Mouse (Mus musculus) neural tube, embryonic 14.5 days (tissue): ENCODE measurements around the gene Cbwd1. TPM values are rescaled to one million over a fixed set of nuclear protein-coding genes. Genes with fewer than 3 reads are reported as not detected.

Experiments used
- ATAC-seq: fragments of 200-750 bp; cut with Nextera tagmentation; 2 replicates; pipeline ENCODE4 v1.8.0; 2017; ENCODE audit warnings: low read depth, mild to moderate bottlenecking, moderate TSS enrichment, moderate library complexity
- H3K27ac ChIP-seq: fragments of 300-500 bp; sonication (generic); 2 replicates; pipeline ENCODE4 v1.5.1; 2014; ENCODE audit warnings: low read depth, mild to moderate bottlenecking, control low read depth, low read length, moderate library complexity, mixed read lengths
- H3K27me3 ChIP-seq: fragments of 300-500 bp; sonication (generic); 2 replicates; pipeline ENCODE4 v1.6.1; 2014; ENCODE audit warnings: low read length; ENCODE audit not compliant: control insufficient read depth, insufficient read depth
- H3K36me3 ChIP-seq: fragments of 300-500 bp; sonication (generic); 2 replicates; pipeline ENCODE4 v1.6.1; 2014; ENCODE audit warnings: low read length, mixed read lengths; ENCODE audit not compliant: control insufficient read depth, insufficient read depth
- H3K4me1 ChIP-seq: fragments of 300-500 bp; sonication (generic); 2 replicates; pipeline ENCODE4 v1.6.1; 2014; ENCODE audit warnings: low read length; ENCODE audit not compliant: control insufficient read depth, insufficient read depth
- H3K4me2 ChIP-seq: fragments of 300-500 bp; sonication (generic); 2 replicates; pipeline ENCODE4 v1.6.1; 2014; ENCODE audit warnings: mild to moderate bottlenecking, low read depth, low read length, control low read depth
- H3K4me3 ChIP-seq: fragments of 300-500 bp; sonication (generic); 2 replicates; pipeline ENCODE4 v1.5.1; 2014; ENCODE audit warnings: low read depth, low read length, control low read depth, mixed read lengths
- H3K9ac ChIP-seq: fragments of 300-500 bp; sonication (generic); replicated peaks from 2 replicates; pipeline ENCODE4 v1.6.1; 2014; ENCODE audit warnings: low read depth, mild to moderate bottlenecking, control low read depth, low read length, mixed read lengths
- H3K9me3 ChIP-seq: fragments of 300-500 bp; sonication (generic); 2 replicates; pipeline ENCODE4 v1.6.1; 2016; ENCODE audit warnings: low read length; ENCODE audit not compliant: control insufficient read depth
- WGBS: fragments of 180-500 bp; shearing (Covaris S2); extraction: QIAGEN DNeasy Blood & Tissue Kit; methylation state at CpG from one replicate; pipeline ENCODE4 v1.1.7; 2014; 5-methylcytosine and 5-hydroxymethylcytosine counted together
- polyA plus RNA-seq: library from polyadenylated mRNA; unstranded; fragments of >200 nt; fragmentation: Nextera tagmentation; extraction: Ambion mirVana; gene quantifications from 2 replicates; pipeline ENCODE4 v1.2.1, GENCODE M21; 2014

Cbwd1 gene
- polyA plus RNA-seq, 1 experiment from 2014 or later: 15.3 TPM

DNA sequence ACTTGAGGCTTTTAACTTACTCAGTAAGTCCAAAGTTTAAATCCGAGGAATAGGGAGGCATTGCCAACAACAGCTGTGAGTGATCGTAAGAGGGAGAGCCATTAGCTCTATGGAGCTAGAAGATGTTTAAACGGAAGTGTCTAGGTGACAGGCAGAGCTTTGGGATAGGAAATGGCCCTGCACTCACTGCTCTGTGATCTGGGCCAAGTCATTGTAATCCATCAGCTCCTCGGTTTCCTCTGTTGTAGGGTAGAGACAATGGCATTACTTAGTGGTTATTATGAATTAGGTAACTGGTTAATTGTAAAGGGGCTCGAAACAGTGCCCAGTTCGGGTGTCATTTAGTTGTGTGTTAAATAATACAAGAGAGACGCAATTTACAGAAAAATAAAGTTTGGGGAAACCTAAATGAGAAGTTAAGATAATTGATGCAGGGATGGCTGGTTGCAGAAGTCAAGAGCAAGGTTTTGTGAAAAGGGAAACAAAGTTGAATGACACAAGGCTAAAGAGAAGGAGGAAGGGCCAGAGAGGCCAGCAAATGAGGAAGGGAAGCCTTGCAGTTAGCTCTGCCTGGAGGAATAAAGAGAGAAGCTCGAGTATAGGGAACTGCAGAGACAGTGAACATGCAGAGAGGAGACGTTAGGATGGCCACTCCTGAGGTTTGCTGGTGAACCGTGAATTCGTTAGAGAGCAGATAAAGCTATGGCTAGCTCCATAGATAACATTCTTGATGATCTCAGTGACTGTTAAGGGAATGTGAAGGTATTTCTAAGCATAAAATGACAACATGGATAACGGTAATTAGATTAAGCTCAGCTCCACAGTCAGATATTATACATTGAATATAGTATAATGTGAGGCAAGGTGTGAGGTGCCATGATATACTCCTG, 35.6 kb upstream of the Cbwd1 start:
- Histone ChIP-seq H3K9ac (no peak overlapping the region), H3K36me3 (no peaks in the 10 kb centered on the region), H3K9me3 (no peaks in the 10 kb centered on the region), H3K4me3 (no peak overlapping the region), H3K4me2 (no peak overlapping the region), H3K4me1 (no peaks in the 10 kb centered on the region; the same call in 1 of the 2 replicates), H3K27me3 (peaks cover 31% of the 10 kb centered on the region), H3K27ac (no peak overlapping the region)
- no peak for ATAC-seq
- WGBS: 71% methylated on average over 12 of the region's 12 CpGs

DNA sequence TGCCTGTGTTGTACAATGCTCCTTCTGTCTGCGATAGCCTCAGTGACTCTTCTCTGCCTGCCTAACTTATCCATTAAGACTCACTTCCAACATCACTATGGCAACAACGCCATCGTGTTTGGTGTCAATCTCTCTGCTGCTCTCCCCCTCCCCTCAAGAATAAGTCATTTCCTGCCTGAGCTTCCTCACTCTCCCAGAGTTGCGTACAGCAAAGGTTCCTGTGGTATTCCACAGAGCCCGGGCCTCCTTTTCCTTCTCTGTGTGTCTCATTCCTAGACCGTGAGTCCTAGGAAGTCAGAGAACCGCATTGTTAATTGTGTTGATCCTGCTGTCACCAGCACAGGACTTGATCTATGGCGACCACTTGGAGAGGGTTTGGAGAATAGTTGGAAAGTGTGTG, 33.5 kb upstream of the Cbwd1 start:
- ATAC-seq: no peak
- Histone ChIP-seq H3K9ac (no peak overlapping the region), H3K9me3 (no peaks in the 10 kb centered on the region), H3K27me3 (peaks cover 15% of the 10 kb centered on the region), H3K27ac (no peak overlapping the region), H3K4me2 (no peak overlapping the region), H3K36me3 (no peaks in the 10 kb centered on the region), H3K4me3 (no peak overlapping the region), H3K4me1 (no peaks in the 10 kb centered on the region; the same call in 1 of the 2 replicates)
- WGBS: 44% methylated on average over 8 of the region's 8 CpGs

DNA sequence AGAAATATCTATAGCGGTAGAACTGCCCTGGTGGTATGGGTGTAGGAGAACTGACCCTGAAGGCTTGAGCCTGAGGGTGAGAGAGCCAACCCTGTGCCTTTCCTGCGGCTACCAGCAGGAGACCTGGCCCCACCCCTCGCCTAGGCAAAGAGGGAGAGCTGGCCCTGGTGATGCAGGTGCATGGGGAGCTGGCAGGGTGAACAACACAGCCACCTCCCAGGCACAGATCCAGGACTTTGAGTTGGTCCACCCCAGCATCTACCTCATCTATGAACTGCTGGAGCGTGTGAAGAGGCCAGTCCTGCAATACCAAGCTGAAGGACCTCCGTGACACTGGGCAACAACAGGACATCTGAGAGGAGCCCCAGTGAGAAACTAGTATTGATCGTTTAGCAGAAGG, 32.1 kb upstream of the Cbwd1 start:
- no peak for ATAC-seq
- 66% methylated on average over 6 of the region's 6 CpGs for WGBS
- H3K4me2 ChIP-seq: no peak overlapping the region

DNA sequence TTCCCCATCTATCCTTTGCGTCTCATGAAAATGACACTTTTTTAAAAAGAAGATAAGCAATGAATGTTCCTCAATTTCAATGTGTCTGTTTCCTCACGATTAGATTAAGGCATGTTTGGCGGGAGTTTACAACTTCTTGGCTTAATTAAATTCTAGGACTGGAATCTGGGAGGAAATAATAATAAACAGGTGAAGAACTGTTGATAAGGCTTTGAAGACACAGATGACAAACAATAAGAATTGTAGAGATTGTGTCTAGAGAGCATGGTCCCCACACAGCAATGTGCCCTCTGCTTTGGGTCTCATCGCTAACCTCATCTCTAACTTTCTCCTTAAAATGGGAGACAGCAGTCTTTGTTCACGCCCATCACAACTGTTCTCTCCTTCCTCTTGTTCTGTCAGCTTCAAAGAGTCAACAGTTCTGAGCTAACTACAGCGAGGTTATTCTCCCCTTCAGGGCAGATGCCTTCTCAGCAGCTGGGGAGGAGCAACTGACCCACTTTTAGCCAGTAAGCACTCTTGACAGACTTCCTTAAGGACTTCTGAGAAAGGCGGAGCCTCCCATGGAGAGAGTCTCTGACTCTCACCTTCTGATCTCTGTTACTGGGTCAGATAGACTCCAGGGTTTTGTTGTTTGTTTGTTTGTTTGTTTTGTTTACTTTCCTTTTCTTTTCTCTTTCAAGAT, 28.9 kb upstream of the Cbwd1 start:
- Histone ChIP-seq H3K9ac (no peak overlapping the region), H3K27ac (no peak overlapping the region), H3K36me3 (no peaks in the 10 kb centered on the region), H3K27me3 (no peaks in the 10 kb centered on the region), H3K4me2 (no peak overlapping the region), H3K9me3 (no peaks in the 10 kb centered on the region), H3K4me1 (no peaks in the 10 kb centered on the region), H3K4me3 (no peak overlapping the region)
- ATAC-seq: no peak
- WGBS: 77% methylated on average over 7 of the region's 7 CpGs

More for the DNA sequence above, 32.1 kb upstream of the Cbwd1 start:
- H3K4me1 ChIP-seq: no peaks in the 10 kb centered on the region
- H3K27ac ChIP-seq: no peak overlapping the region
- peaks cover 1% of the 10 kb centered on the region; the same call in 1 of the 2 replicates for H3K27me3 ChIP-seq
- H3K36me3 ChIP-seq: no peaks in the 10 kb centered on the region
- no peak overlapping the region for H3K9ac ChIP-seq
- H3K9me3 ChIP-seq: no peaks in the 10 kb centered on the region
- no peak overlapping the region for H3K4me3 ChIP-seq

DNA sequence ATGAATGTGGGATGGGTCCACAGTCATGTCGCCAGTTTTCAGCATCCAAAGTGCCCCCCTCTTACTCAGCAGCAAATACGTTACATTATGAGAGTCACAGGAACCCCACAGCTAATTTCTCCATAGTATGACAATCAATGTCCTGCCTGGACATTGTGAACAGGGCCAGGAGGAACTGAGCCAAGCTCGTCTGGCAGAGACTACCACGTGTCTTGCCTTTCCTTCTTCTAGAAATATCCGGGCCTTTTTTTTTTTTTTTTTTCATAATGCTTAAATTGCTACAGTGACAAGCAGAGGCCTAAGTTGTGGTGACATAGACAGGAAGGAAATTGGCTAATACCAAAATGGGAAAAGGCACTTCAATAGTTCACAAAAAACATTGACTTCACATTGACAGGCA, 27.4 kb upstream of the Cbwd1 start:
- Histone ChIP-seq H3K27me3 (no peaks in the 10 kb centered on the region), H3K4me2 (no peak overlapping the region), H3K4me1 (no peaks in the 10 kb centered on the region), H3K9me3 (no peaks in the 10 kb centered on the region), H3K9ac (no peak overlapping the region), H3K4me3 (no peak overlapping the region), H3K27ac (no peak overlapping the region), H3K36me3 (no peaks in the 10 kb centered on the region)
- no peak for ATAC-seq
- 84% methylated on average over 5 of the region's 5 CpGs for WGBS

DNA sequence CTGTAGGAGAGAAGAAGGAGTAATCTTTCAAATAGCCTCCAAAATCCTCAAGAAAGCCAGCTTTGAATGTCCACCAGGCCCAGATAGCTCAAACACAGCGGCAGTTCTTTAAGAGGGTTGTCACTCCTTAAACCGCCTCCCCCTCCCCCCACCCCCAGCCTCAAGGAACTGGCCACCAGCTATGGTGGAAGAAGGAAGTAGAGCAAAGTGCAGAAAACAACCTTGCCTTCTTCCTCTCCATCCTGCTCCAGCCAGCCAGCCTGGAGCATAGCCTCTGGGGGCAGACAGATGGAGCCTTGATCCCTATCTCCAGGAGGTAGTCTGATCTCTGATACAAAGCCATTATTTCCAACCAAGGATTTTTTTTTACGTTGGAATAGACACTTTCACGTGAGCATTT, 25.9 kb upstream of the Cbwd1 start:
- Histone ChIP-seq H3K9ac (no peak overlapping the region), H3K27me3 (no peaks in the 10 kb centered on the region), H3K4me3 (no peak overlapping the region), H3K36me3 (no peaks in the 10 kb centered on the region), H3K4me1 (no peaks in the 10 kb centered on the region), H3K9me3 (no peaks in the 10 kb centered on the region), H3K4me2 (no peak overlapping the region), H3K27ac (no peak overlapping the region)
- no peak for ATAC-seq
- 84% methylated on average over 4 of the region's 4 CpGs for whole genome bisulfite sequencing

DNA sequence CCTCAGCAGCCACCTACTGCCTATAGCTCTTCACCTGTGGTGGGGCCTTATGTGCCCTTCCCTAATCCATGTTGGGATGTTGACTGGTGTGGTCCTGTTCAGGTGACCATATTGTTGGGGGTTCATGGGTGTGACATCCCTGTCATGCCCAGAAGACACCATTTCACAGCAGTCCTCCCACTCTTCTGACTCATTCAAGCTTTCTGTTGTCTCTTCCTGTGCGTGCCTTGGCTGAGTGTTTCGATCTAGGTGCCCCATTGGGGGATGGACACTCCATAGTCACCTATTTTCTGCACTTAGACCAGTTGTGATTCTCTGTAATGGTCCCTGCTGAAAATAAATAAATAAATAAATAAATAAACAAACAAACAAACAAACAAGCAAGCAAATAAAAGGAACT, 23.6 kb upstream of the Cbwd1 start:
- H3K4me3 ChIP-seq: no peak overlapping the region
- no peak overlapping the region for H3K4me2 ChIP-seq
- no peak overlapping the region for H3K27ac ChIP-seq
- H3K9me3 ChIP-seq: no peaks in the 10 kb centered on the region
- 95% methylated on average over 2 of the region's 2 CpGs for WGBS
- no peaks in the 10 kb centered on the region for H3K36me3 ChIP-seq
- no peak overlapping the region for H3K9ac ChIP-seq
- ATAC-seq: no peak
- no peaks in the 10 kb centered on the region for H3K27me3 ChIP-seq
- no peaks in the 10 kb centered on the region for H3K4me1 ChIP-seq

DNA sequence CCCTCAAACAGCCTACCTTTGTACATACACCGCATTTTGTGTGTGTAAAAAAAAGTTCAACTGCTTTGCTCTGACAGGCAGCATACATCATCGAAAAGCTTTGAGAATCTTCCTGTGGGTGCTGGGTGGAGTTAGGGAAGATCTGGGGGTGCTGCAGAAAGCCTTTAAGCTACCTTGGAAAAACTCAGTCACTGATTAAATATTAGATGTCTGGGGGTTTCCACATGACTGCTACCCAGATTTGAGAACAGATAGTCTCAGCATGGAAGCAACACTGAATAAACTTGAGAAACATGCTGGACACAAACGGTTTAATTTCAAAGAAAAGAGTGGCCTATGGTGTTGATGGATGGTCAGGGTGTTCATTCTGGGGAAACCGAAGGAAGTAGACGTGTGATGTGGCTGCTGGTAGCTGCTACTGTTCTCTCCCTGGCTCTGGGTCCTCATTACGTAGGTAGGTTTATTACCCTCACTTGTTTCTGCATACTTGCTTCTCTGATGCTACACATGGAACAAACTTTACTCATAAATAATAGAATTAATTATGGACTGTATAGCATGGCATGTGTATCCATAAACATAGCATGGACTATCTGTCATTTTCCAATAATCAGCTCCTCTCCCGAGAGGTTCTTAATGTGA, 22.6 kb upstream of the Cbwd1 start:
- Histone ChIP-seq H3K36me3 (no peaks in the 10 kb centered on the region), H3K9ac (no peak overlapping the region), H3K9me3 (no peaks in the 10 kb centered on the region), H3K4me1 (no peaks in the 10 kb centered on the region), H3K4me2 (no peak overlapping the region), H3K27ac (no peak overlapping the region), H3K27me3 (no peaks in the 10 kb centered on the region), H3K4me3 (no peak overlapping the region)
- 74% methylated on average over 7 of the region's 7 CpGs for WGBS
- ATAC-seq: no peak

DNA sequence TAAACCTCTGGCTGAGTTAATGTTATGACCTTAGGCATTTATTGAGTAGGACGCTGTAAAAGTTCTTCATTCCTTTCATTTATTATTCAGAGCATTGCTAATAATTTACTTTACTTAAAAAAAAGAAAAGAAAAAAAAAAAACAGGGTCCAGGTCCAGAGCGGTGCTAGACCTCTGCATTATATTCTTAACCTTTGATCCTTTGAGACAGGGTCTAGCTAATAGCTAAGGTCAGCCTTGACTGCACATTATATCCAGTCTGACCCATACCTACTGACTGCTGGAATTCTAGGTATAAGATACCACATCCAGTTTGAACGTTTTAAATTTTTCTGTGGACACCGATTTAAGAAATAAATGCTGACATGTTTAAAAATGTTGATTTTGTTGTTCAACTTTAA, 21.6 kb upstream of the Cbwd1 start:
- no peaks in the 10 kb centered on the region for H3K36me3 ChIP-seq
- no peaks in the 10 kb centered on the region for H3K9me3 ChIP-seq
- H3K4me1 ChIP-seq: no peaks in the 10 kb centered on the region
- 84% methylated on average over 4 of the region's 4 CpGs for WGBS
- H3K9ac ChIP-seq: no peak overlapping the region
- no peak overlapping the region for H3K4me3 ChIP-seq
- no peak for ATAC-seq
- H3K4me2 ChIP-seq: no peak overlapping the region
- no peaks in the 10 kb centered on the region for H3K27me3 ChIP-seq
- H3K27ac ChIP-seq: no peak overlapping the region
